Mouse (Mus musculus) hematopoietic stem cell, adult 5-6 weeks (primary cell): Measurements from ENCODE around the gene Bclaf3. TPM values are rescaled to one million over a fixed set of nuclear protein-coding genes. Genes with fewer than 3 reads are reported as not detected.
A peak's percentile ranks its signal among the peaks of the same experiment; 100 is the strongest.

ENCODE experiments used
- ATAC-seq, 2 experiments: fragments of 125-278 bp in 1 of 2; replicated peaks in 1 of 2; 2 replicates each; pipeline ENCODE4 v1.8.0; 2016 to 2017; ENCODE audit warnings: inconsistent platforms in 2 of 2, mild to moderate bottlenecking in 2 of 2, moderate number of reproducible peaks in 2 of 2, low read depth in 1 of 2, moderate TSS enrichment in 1 of 2; ENCODE audit not compliant: low FRiP score in 2 of 2, poor library complexity in 2 of 2, severe bottlenecking in 2 of 2, insufficient read depth in 1 of 2, low TSS enrichment in 1 of 2
- total RNA-seq: library from RNA; stranded (forward); fragments of 172-1452, 232-1000 nt; gene quantifications from 2 replicates; pipeline ENCODE4 v1.2.3, GENCODE M21; 2017

Gene Bclaf3
- total RNA-seq, 1 experiment from 2014 or later: 106 TPM

DNA sequence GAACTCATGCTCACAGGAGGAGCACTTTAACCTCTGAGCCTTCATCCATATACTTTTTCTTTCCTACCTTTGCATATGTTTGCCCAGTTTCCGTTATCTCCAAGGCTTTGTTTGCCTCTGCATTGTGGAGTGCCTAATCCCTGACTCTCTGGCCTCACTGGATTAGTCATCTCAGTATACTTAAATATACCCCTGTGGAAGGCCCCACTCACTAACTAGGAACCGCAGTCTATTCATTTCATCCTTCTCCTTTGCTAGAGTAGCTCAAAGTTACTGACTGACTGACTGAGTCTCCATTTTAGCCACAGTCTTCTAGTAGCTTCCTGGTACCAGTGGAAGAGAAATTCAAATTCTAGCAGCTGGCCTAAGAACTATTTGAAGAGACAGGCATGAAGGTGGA is 78.3 kb downstream of the Bclaf3 start:
- no peak for ATAC-seq

DNA sequence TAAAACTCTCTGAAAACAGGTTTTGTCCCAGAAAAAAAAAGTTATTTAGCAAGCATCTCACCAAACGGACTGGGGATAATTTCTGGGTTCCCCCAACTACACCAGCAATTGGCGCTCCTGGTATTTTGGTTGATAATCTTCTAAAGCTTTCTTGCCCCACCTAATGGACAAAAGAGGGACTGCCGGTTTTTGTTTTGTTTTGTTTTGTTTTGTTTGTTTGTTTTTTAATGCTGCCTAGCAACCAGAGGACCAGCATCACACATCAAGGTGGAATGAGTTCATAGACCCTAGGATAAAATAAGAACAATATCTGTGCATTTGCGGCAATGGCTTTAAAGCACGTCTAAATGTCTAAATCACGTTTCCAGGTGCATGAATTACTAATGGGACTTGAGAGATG is 80.4 kb downstream of the Bclaf3 start:
- peak; percentile 46 to 58; a peak in 2 of 4 replicates for ATAC-seq

DNA sequence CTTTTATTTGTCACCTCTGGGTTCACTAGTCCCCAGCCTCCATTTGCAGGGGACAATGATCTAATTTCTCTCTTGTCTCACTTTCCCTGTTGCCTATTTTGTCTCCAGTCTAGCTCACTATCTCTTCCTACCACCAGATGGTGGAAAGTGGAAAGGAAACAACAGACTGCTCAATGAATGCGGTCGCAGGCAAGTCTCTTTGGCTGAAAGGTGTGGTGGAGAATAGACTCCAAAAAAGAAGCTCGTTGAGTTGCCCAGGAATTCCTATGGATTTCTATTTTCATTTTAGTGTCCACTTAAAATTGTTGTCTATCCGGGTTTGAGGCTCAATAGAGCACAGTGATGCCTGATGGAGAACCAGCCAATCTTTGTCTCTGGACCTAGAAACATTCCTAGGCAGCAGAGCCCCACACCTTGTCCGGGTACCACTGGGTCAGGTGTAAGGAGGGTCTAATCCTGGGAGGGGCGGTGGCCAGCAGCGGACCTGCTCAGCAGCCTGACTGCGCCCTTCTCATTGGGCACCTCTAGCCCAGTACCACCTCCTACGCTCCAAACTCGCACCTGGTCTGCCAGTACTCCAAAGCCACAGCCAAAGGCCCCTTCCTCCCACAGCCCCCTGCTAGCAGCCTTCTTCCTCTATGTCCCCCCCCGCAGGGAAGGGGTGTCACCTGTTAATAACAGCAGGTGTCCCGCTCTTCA is 99.9 kb downstream of the Bclaf3 start:
- peak; percentile 63 to 73 for ATAC-seq

DNA sequence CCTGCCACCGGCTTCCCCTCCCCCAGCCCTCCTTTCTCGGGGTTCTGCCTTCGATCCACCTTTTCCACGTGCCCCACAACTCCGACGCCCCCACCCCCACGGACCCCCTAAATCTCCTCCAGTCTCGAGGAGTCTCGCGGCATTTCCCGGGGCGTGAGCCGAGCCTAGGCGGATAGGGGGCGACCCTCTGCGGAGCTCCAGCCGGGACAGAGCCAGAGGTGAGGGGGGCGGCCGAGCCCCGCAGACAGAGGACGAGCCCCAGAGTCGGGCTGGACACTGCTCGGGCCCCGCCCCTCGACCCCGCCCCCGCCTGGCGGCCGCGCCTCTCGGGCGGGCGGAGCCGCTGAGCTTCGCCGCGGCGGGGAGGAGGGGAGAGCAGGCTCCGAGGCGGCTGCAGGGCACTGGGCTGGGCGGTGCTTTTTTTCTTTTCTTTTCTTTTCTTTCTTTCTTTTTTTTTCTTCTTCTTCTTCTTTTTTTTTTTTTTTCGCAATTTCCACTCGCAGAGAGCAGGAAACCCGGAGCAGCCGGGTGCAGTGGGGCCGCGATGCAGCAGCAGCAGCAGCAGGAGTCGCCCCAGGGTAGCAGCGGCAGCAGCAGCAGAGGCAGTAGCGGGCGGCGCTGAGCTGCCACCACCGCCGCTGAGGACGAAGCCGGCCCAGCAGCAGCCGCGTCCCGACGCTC is 100.6 kb downstream of the Bclaf3 start, which contains the start of gene Sh3kbp1:
TSS of gene Sh3kbp1 (plus strand) at position 366 of the 681 bp plus-strand sequence.
- peak; percentile 60 to 75 for ATAC-seq

DNA sequence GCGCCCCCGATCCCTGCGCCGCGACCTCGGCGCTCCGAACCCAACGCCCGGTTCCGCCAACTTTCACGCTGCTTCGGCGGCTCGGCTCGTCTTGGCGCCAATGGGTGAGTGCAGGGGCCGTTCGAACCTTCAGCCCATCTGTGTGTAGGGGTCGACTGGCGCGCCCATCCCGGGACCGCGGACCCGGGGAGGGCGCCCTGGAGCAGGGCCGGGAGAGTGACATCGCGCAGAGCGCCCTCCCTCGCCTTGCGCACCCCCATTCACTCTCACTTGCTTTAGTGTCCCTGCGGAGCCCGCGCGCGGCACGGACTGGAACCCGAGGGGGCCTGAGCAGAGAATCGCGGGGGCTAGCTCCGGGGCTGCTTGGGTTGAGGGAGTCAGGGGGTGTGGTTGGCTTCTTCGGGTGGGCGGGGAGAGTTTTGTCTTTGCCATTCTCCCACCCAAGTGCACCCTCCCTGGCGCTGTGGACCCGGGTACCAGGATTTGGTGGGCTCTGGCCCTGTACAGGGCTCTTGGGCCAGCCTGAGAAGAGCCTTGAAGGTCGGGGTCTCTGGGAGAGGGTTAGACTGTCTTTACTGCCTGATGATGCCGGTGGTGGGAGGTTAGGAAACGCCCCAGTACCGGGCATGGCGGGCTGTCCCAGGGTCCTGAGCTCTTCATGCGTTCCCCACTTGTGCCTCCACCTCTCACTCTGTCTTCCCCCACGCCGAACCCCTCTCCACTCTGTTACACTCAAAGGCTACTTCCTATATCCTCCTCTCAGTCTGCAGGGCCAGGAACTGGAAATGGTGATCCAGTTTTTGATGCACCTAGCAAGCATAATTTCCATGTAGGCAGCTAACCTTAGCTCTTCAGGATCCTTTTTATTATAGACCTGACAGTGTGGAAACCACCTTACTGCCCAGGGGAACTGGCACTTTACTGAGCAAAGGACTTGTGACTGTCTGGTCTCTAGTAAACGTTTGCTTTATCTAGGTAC is 101.4 kb downstream of the Bclaf3 start:
- peak in 1 of 2 experiments; percentile 50; a peak in 1 of 4 replicates for ATAC-seq

DNA sequence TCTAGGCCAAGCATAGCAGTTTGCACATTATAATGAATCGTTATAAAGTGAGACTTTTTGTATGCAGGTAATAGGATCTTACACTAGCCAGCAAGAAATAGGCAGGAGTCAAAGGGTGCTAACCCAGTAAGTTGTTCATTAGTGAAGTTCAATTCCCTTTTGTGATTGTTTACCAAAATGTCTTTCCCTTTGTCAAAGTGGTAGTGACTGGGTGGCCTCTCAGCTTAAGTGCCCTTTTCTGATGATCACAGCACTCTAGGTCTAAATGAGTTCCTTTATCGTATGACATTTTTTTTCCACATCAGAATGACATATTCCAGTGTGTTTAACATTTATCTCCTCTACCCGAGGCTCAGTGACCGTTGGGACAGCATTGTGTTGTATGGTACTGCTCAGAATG is 102.1 kb downstream of the Bclaf3 start:
- ATAC-seq: no peak

DNA sequence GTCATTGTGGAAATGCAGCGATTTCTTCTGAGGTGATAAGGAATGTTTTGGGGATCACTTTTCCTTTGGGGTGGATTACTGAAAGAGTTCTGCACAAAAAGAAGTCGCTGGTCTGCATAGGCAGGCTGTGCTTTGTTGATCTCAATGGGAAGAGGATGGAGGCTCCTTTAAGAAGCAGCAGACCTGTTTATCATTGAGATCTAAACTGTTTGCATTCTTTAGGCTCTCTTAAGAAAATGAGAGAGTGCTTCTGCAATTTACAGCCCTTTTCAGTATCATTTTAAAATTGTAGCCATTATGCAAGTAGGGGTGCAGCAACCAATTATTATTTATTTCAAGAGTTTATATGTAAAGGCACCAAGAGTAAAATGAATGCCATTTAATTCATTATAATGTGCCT is 102.7 kb downstream of the Bclaf3 start:
- ATAC-seq: no peak

DNA sequence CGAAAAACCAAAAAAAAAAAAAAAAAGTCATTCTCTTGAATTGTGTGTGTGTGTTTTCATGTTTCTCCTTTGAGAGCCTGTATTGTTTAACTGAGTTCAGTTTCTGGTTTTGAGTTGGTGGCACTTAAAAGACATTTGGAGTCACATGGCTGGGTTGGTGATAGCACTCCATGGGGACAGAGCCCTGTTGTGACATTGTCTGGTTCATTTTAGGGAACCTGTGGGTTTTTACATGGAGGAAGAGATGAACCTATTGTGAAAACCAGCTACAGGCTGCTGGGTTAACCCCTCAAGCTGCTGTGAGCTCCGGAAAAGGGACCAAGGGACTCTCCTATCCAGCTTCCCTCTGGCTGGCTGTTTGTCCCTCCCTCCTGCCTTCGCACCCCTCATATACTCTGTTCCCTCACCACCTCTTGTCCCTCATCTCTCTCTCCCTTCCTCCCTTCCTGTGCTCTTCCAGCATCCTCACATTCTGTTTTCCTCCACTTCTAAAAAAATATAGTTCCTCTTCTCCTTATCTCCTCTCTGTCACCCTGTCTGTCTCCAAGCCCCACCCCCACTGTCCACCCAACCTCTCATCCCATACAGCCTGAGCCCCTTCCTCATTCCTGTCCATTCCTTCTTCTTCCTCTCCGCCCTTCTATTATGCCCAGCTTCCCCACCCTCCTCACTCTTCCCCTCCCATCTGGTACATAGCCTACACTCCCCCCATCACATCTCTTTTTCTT is 112.2 kb downstream of the Bclaf3 start:
- peak; percentile 87 to 98 for ATAC-seq

DNA sequence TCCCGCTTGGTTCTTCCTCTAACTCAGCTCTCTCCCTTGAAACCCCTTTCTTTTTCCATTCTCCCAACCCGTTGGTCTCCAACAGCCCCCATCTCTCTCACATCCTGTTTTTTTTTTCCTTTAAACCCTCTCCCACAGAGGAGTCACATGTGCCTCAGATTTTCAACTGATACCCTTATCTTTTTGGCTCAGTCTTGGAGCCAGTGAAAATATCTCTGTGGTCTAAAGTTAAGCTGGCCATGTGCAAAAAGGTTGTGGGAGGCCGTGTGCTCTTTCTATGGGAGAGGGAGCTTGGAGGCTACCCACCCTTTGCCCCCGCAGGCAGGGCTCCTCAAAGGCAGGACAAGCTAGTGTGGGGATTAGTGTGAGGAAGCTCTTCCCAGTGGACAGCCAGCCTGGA is 113.5 kb downstream of the Bclaf3 start:
- no peak for ATAC-seq

Other genes starting within 250 kb of the Bclaf3 start
- gene Eif1ax, start 154.5 kb upstream of the Bclaf3 start, total RNA-seq: 60.3 and 75.3 TPM in 2 replicates
- gene Map7d2, start 112.1 kb upstream of the Bclaf3 start, total RNA-seq: 0.50 and 4.1 TPM in 2 replicates
- gene Sh3kbp1, start 100.6 kb downstream of the Bclaf3 start, total RNA-seq: 88.6 and 110 TPM in 2 replicates